Mouse (Mus musculus) midbrain, embryonic 16.5 days (tissue): Measurements from ENCODE around the gene Gcdh. TPM values are rescaled to one million over a fixed set of nuclear protein-coding genes. Genes with fewer than 3 reads are reported as not detected.
"Not testable (repeated sequence)": the region's sequence is repeated elsewhere in the genome, so short reads cannot be mapped to it uniquely, and the experiment has no call there.

Experiments used
- ATAC-seq: fragments of 200-750 bp; cut with Nextera tagmentation; 2 replicates; pipeline ENCODE4 v1.8.0; 2017; ENCODE audit warnings: moderate TSS enrichment
- H3K27ac ChIP-seq: fragments of 300-500 bp; sonication (generic); 2 replicates; pipeline ENCODE4 v1.5.1; 2014; ENCODE audit warnings: mild to moderate bottlenecking, low read length, mixed read lengths
- H3K27me3 ChIP-seq: fragments of 300-500 bp; sonication (generic); 2 replicates; pipeline ENCODE4 v1.6.1; 2014; ENCODE audit warnings: low read depth, low read length, mixed read lengths; ENCODE audit not compliant: control insufficient read depth, insufficient read depth
- H3K36me3 ChIP-seq: fragments of 300-500 bp; sonication (generic); 2 replicates; pipeline ENCODE4 v1.6.1; 2014; ENCODE audit warnings: mild to moderate bottlenecking, low read length, moderate library complexity, mixed read lengths; ENCODE audit not compliant: control insufficient read depth, insufficient read depth
- H3K4me1 ChIP-seq: fragments of 300-500 bp; sonication (generic); 2 replicates; pipeline ENCODE4 v1.6.1; 2014; ENCODE audit warnings: mild to moderate bottlenecking, low read length, mixed read lengths; ENCODE audit not compliant: control insufficient read depth, insufficient read depth
- H3K4me2 ChIP-seq: fragments of 300-500 bp; sonication (generic); 2 replicates; pipeline ENCODE4 v1.6.1; 2014; ENCODE audit warnings: mild to moderate bottlenecking, low read length, mixed read lengths
- H3K4me3 ChIP-seq: fragments of 300-500 bp; sonication (generic); 2 replicates; pipeline ENCODE4 v1.5.1; 2014; ENCODE audit warnings: low read depth, mild to moderate bottlenecking, low read length, moderate library complexity, mixed read lengths
- H3K9ac ChIP-seq: fragments of 300-500 bp; sonication (generic); 2 replicates; pipeline ENCODE4 v1.6.1; 2014; ENCODE audit warnings: low read depth, low read length, mixed read lengths
- H3K9me3 ChIP-seq: fragments of 300-500 bp; sonication (generic); replicated peaks from 2 replicates; pipeline ENCODE4 v1.6.1; 2014; ENCODE audit warnings: mild to moderate bottlenecking, low read length, mixed read lengths; ENCODE audit not compliant: control insufficient read depth, poor library complexity, severe bottlenecking
- WGBS: fragments of 180-500 bp; shearing (Covaris S2); extraction: QIAGEN DNeasy Blood & Tissue Kit; methylation state at CpG from one replicate; pipeline ENCODE4 v1.1.7; 2014; 5-methylcytosine and 5-hydroxymethylcytosine counted together
- polyA plus RNA-seq: library from polyadenylated mRNA; unstranded; fragments of >200 nt; fragmentation: Nextera tagmentation; extraction: Ambion mirVana; gene quantifications from 2 replicates; pipeline ENCODE4 v1.2.1, GENCODE M21; 2015

The Gcdh gene
- polyA plus RNA-seq, 1 experiment from 2014 or later, result 36.9 TPM

- H3K27ac ChIP-seq, H3K9ac ChIP-seq, H3K4me1 ChIP-seq, ATAC-seq, H3K27me3 ChIP-seq, H3K9me3 ChIP-seq: not testable (repeated sequence)
- Histone ChIP-seq H3K4me3 (peak overlapping the region; percentile 29), H3K36me3 (peaks cover 23% of the 10 kb centered on the region), H3K4me2 (peak overlapping the region; percentile 52)
- 35% methylated on average over 6 of the region's 7 CpGs for WGBS
Measured at GRCm38 (mm10) chr8:84907979-84908378, 14.3 kb upstream of the Gcdh start.

- Histone ChIP-seq H3K27ac (no peak overlapping the region), H3K4me3 (no peak overlapping the region), H3K9me3 (no peaks in the 10 kb centered on the region), H3K27me3 (peaks cover 9% of the 10 kb centered on the region; the same call in 1 of the 2 replicates), H3K4me1 (peaks cover 11% of the 10 kb centered on the region), H3K4me2 (no peak overlapping the region), H3K36me3 (peaks cover 18% of the 10 kb centered on the region), H3K9ac (no peak overlapping the region)
- no peak for ATAC-seq
- 76% methylated on average over 8 of the region's 8 CpGs for WGBS
Measured at GRCm38 (mm10) chr8:84907493-84907892, 13.8 kb upstream of the Gcdh start.

- ATAC-seq, result no peak
- Histone ChIP-seq H3K27me3 (peaks cover 5% of the 10 kb centered on the region; the same call in 1 of the 2 replicates), H3K9me3 (no peaks in the 10 kb centered on the region), H3K36me3 (peaks cover 13% of the 10 kb centered on the region), H3K4me2 (no peak overlapping the region), H3K4me3 (no peak overlapping the region), H3K27ac (no peak overlapping the region), H3K9ac (no peak overlapping the region), H3K4me1 (peaks cover 11% of the 10 kb centered on the region)
- WGBS, result 89% methylated on average over 9 of the region's 9 CpGs
Measured at GRCm38 (mm10) chr8:84907037-84907436, 13.3 kb upstream of the Gcdh start.

- Histone ChIP-seq H3K4me2 (no peak overlapping the region), H3K4me3 (no peak overlapping the region), H3K36me3 (no peaks in the 10 kb centered on the region), H3K27me3 (no peaks in the 10 kb centered on the region; the same call in 1 of the 2 replicates), H3K9ac (no peak overlapping the region), H3K27ac (no peak overlapping the region), H3K9me3 (no peaks in the 10 kb centered on the region), H3K4me1 (peaks cover 11% of the 10 kb centered on the region)
- WGBS, result 92% methylated on average over 7 of the region's 7 CpGs
- no peak for ATAC-seq
Measured at GRCm38 (mm10) chr8:84904351-84904750, 10.6 kb upstream of the Gcdh start.

GRCm38 (mm10) chr8:84902920-84903661 lies 9.4 kb upstream of the Gcdh start:
- Histone ChIP-seq H3K4me2 (peak overlapping the region; percentile 95), H3K4me3 (peak overlapping the region; percentile 48), H3K4me1 (peaks cover 11% of the 10 kb centered on the region), H3K9ac (peak overlapping the region; percentile 40), H3K36me3 (no peaks in the 10 kb centered on the region), H3K9me3 (no peaks in the 10 kb centered on the region), H3K27me3 (no peaks in the 10 kb centered on the region; the same call in 1 of the 2 replicates), H3K27ac (no peak overlapping the region)
- ATAC-seq, result peak; percentile 87
- WGBS, result under 1% methylated on average over 65 of the region's 68 CpGs

- Histone ChIP-seq H3K4me2 (peak overlapping the region; percentile 95), H3K9me3 (no peaks in the 10 kb centered on the region), H3K27ac (no peak overlapping the region), H3K4me3 (peak overlapping the region; percentile 48), H3K4me1 (peaks cover 11% of the 10 kb centered on the region), H3K27me3 (no peaks in the 10 kb centered on the region; the same call in 1 of the 2 replicates), H3K36me3 (no peaks in the 10 kb centered on the region), H3K9ac (peak overlapping the region; percentile 40)
- peak; percentile 4 for ATAC-seq
- 3% methylated on average over 24 of the region's 24 CpGs for WGBS
Measured at GRCm38 (mm10) chr8:84902367-84902919, 8.7 kb upstream of the Gcdh start.

- Histone ChIP-seq H3K27me3 (no peaks in the 10 kb centered on the region; the same call in 1 of the 2 replicates), H3K4me3 (peak within 1 kb of the TSS; percentile 48), H3K27ac (no peak within 1 kb of the TSS), H3K4me2 (peak within 1 kb of the TSS; percentile 95), H3K9ac (peak within 1 kb of the TSS; percentile 40), H3K9me3 (no peaks in the 10 kb centered on the region), H3K4me1 (peaks cover 11% of the 10 kb centered on the region), H3K36me3 (no peaks in the 10 kb centered on the region)
- no peak for ATAC-seq
- WGBS, result 90% methylated on average over 3 of the region's 3 CpGs
Measured at GRCm38 (mm10) chr8:84901752-84902151, 8.0 kb upstream of the Gcdh start, which contains the start of gene Klf1. Gene Klf1, plus strand, starts transcription at chr8:84901928.

- Histone ChIP-seq H3K9me3 (no peaks in the 10 kb centered on the region), H3K27me3 (no peaks in the 10 kb centered on the region; the same call in 1 of the 2 replicates), H3K4me3 (no peak overlapping the region), H3K36me3 (no peaks in the 10 kb centered on the region), H3K4me2 (no peak overlapping the region), H3K4me1 (peaks cover 11% of the 10 kb centered on the region), H3K27ac (no peak overlapping the region), H3K9ac (no peak overlapping the region)
- WGBS, result 61% methylated on average over 4 of the region's 4 CpGs
- no peak for ATAC-seq
Measured at GRCm38 (mm10) chr8:84901071-84901470, 7.3 kb upstream of the Gcdh start.

GRCm38 (mm10) chr8:84895963-84896362 lies 2.2 kb upstream of the Gcdh start:
- no peak overlapping the region for H3K9ac ChIP-seq
- no peak overlapping the region for H3K4me2 ChIP-seq
- peaks cover 12% of the 10 kb centered on the region for H3K4me1 ChIP-seq
- H3K27me3 ChIP-seq, result no peaks in the 10 kb centered on the region
- 86% methylated on average over 5 of the region's 5 CpGs for WGBS
- ATAC-seq, result no peak
- H3K27ac ChIP-seq, result no peak overlapping the region
- H3K36me3 ChIP-seq, result no peaks in the 10 kb centered on the region
- H3K9me3 ChIP-seq, result no peaks in the 10 kb centered on the region
- no peak overlapping the region for H3K4me3 ChIP-seq
